In the genomic region with DNA sequence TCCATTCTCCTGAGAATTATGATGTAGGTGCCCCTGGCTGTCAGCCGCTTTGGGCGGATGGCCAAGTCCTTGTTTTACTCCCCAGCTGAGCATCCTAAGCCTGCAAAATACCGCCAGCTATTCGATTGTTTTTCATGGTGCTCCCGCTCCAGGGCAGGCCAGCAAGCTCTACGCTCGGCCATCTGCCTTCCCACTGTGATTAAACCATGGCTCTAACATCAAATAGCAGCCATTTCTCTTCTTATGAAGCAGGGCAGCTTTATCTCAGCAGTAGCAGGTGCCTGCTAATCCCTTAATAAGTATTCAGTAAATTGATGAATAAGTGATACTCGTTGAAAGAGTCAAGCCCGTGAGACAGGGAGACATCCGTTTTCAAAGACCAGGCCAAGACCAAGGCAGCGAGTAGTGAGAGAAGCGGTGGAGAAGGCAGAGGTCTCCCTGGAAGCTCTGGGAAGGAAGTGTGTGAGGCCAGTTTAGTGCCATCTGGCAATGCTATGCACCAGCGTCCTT, we compare ENCODE assay signal across 13 mouse cellular contexts. TPM values are rescaled to one million over a fixed set of nuclear protein-coding genes. Genes with fewer than 3 reads are reported as not detected.
DNase-seq lines count a peak whose midpoint lies in the region; ATAC-seq lines count a peak whose summit lies in the region.
"Had no signal": no experiment of that assay in that cellular context is flagged by ENCODE, and none has a peak within 500 bp of the region (broad histone marks: within the 10 kb centered on the region; RNA-seq: fewer than 3 reads in every experiment).

No protein-coding gene starts in this region.

- H3K36me3 ChIP-seq in hindbrain, embryonic 16.5 days (ENCODE audit: control insufficient read depth, insufficient read depth, low read length): no peaks in the 10 kb centered on the region
- no peaks in the 10 kb centered on the region for H3K36me3 ChIP-seq in midbrain, embryonic 16.5 days (ENCODE audit: control insufficient read depth, insufficient read depth, low read length)
- H3K36me3 ChIP-seq: intestine, embryonic 15.5 days; stomach, embryonic 15.5 days had no signal

- no peak overlapping the region for H3K9ac ChIP-seq in hindbrain, embryonic 16.5 days (ENCODE audit: low read depth, low read length)
- H3K9ac ChIP-seq in midbrain, embryonic 16.5 days (ENCODE audit: low read depth, low read length): no peak overlapping the region
- H3K9ac ChIP-seq: intestine, embryonic 15.5 days; lung, embryonic 14.5 days; stomach, embryonic 15.5 days had no signal

- peaks cover 6% of the 10 kb centered on the region for H3K4me1 ChIP-seq in hindbrain, embryonic 16.5 days (ENCODE audit: control insufficient read depth, insufficient read depth, low read depth, low read length)
- H3K4me1 ChIP-seq in midbrain, embryonic 16.5 days (ENCODE audit: control insufficient read depth, insufficient read depth, low read length): peaks cover 12% of the 10 kb centered on the region
- H3K4me1 ChIP-seq: intestine, embryonic 15.5 days; stomach, embryonic 15.5 days had no signal

- peak overlapping the region; percentile 5; the same call in 1 of the 2 replicates for H3K4me2 ChIP-seq in hindbrain, embryonic 16.5 days (ENCODE audit: low read length)
- no peak overlapping the region for H3K4me2 ChIP-seq in midbrain, embryonic 16.5 days (ENCODE audit: low read length)
- H3K4me2 ChIP-seq: intestine, embryonic 15.5 days; lung, embryonic 14.5 days; stomach, embryonic 15.5 days had no signal

- ATAC-seq in cerebellum, adult (ENCODE audit: insufficient number of reproducible peaks, low FRiP score, low TSS enrichment): peak; percentile 36; the same call in 1 of the 2 replicates
- peak; percentile 70 for ATAC-seq in hindbrain, embryonic 16.5 days
- ATAC-seq in midbrain, embryonic 16.5 days: peak; percentile 83
- ATAC-seq: intestine, embryonic 15.5 days; Patski had no signal

- H3K9me3 ChIP-seq in hindbrain, embryonic 16.5 days (ENCODE audit: control insufficient read depth, low read length): no peaks in the 10 kb centered on the region
- no peaks in the 10 kb centered on the region for H3K9me3 ChIP-seq in midbrain, embryonic 16.5 days (replicated peaks; ENCODE audit: control insufficient read depth, low read length, poor library complexity, severe bottlenecking)
- H3K9me3 ChIP-seq: intestine, embryonic 15.5 days; stomach, embryonic 15.5 days had no signal

- H3K27me3 ChIP-seq in hindbrain, embryonic 16.5 days (replicated peaks; ENCODE audit: control insufficient read depth, insufficient read depth, low read length): no peaks in the 10 kb centered on the region
- H3K27me3 ChIP-seq in midbrain, embryonic 16.5 days (ENCODE audit: control insufficient read depth, insufficient read depth, low read depth, low read length): no peaks in the 10 kb centered on the region
- H3K27me3 ChIP-seq: intestine, embryonic 15.5 days; stomach, embryonic 15.5 days had no signal

- peak overlapping the region; percentile 69 for H3K27ac ChIP-seq in hindbrain, embryonic 16.5 days (ENCODE audit: low read depth, low read length)
- peak overlapping the region; percentile 72 for H3K27ac ChIP-seq in midbrain, embryonic 16.5 days (ENCODE audit: low read length)
- H3K27ac ChIP-seq: intestine, embryonic 15.5 days; stomach, embryonic 15.5 days had no signal

- 27% methylated on average over 13 of the region's 13 CpGs for WGBS in hindbrain, embryonic 16.5 days
- WGBS in midbrain, embryonic 16.5 days: 12% methylated on average over 13 of the region's 13 CpGs

- no peak for DNase-seq in cerebellum, adult 11 months
- DNase-seq in cerebellum, postnatal 10 days: peak; percentile 69 to 75
- DNase-seq in heart, postnatal 4 days: no peak
- no peak for DNase-seq in urinary bladder, adult 2 months (ENCODE audit: low spot score)
- no peak for DNase-seq in gastrocnemius, adult 18-20 months (ENCODE audit: low spot score)
- DNase-seq: heart, adult 11 months; lung, embryonic 14.5 days had no signal

- no peak overlapping the region for H3K4me3 ChIP-seq in hindbrain, embryonic 16.5 days (ENCODE audit: low read length)
- H3K4me3 ChIP-seq in midbrain, embryonic 16.5 days (ENCODE audit: low read depth, low read length): no peak overlapping the region
- H3K4me3 ChIP-seq: intestine, embryonic 15.5 days; stomach, embryonic 15.5 days had no signal

RNA-seq across cellular contexts. Expression of a gene that starts 14.5 kb away (rescaled TPM):
- 5.0 and 6.0 TPM in 2 replicates for polyA plus RNA-seq in hindbrain, embryonic 16.5 days (2015; fragmentation: Nextera tagmentation; extraction: Ambion mirVana)
- 2.2 and 2.8 TPM in 2 replicates for polyA plus RNA-seq in midbrain, embryonic 16.5 days (2015; fragmentation: Nextera tagmentation; extraction: Ambion mirVana)
- under 1 TPM; 0.38 to 0.88 TPM for total RNA-seq in heart, postnatal 4 days (2021)
- polyA plus RNA-seq in urinary bladder, adult 2 months (2012; rRNA removed): 0.10 and 0.11 TPM in 2 replicates
- total RNA-seq in gastrocnemius, adult 18-20 months (2021): under 1 TPM; 0.41 to 0.71 TPM
- polyA plus RNA-seq: Patski had no signal

Comparison
In these comparisons a context has a peak if more than half of its experiments do, and no peak if none do; other contexts are left out.
1. DNase-seq: peak in cerebellum, postnatal 10 days (2 of 2); none in cerebellum, adult 11 months (single experiment), heart, postnatal 4 days (single experiment), urinary bladder, adult 2 months (single experiment) and gastrocnemius, adult 18-20 months (single experiment).
2. Peak in every context shown above with its lines, with median percentiles within 50 percentile points of each other: ATAC-seq.